Mouse (Mus musculus): ENCODE data around the gene Afm. TPM values are rescaled to one million over a fixed set of nuclear protein-coding genes. Genes with fewer than 3 reads are reported as not detected.

Afm gene
- polyA plus RNA-seq, 1 experiment from 2014 or later: 12.8 TPM

- WGBS: 72% methylated on average over 7 of the region's 7 CpGs
- Histone ChIP-seq H3K36me3 (ENCODE audit: insufficient read depth, low read length) (no peaks in the 10 kb centered on the region), H3K4me3 (ENCODE audit: low read length) (peak within 1 kb of the TSS; percentile 6; the same call in 1 of the 2 replicates), H3K9ac (replicated peaks; ENCODE audit: low read length) (no peak within 1 kb of the TSS), H3K4me2 (replicated peaks; ENCODE audit: low read depth, low read length) (peak within 1 kb of the TSS; percentile 17), H3K9me3 (ENCODE audit: low read length) (no peaks in the 10 kb centered on the region), H3K27ac (ENCODE audit: low read length) (no peak within 1 kb of the TSS), H3K4me1 (ENCODE audit: insufficient read depth, low read length) (0 out of 2 replicates have a peak, but pooled peaks cover 4% of the 10 kb centered on the region), H3K27me3 (ENCODE audit: insufficient read depth, low read length) (no peaks in the 10 kb centered on the region)
- ATAC-seq (ENCODE audit: low FRiP score, low TSS enrichment): peak; percentile 85; the same call in 1 of the 2 replicates
Observed at GRCm38 (mm10) chr5:90490518-90490917, 28.2 kb upstream of the Afm start, which contains the start of gene Afp. TSS of gene Afp (plus strand) at chr5:90490737.

GRCm38 (mm10) chr5:90492440-90492839, 26.3 kb upstream of the Afm start:
- H3K27ac ChIP-seq (ENCODE audit: low read length): no peak overlapping the region
- H3K4me3 ChIP-seq (ENCODE audit: low read length): no peak overlapping the region
- H3K4me1 ChIP-seq (ENCODE audit: insufficient read depth, low read length): 0 out of 2 replicates have a peak, but pooled peaks cover 4% of the 10 kb centered on the region
- no peak overlapping the region for H3K4me2 ChIP-seq (replicated peaks; ENCODE audit: low read depth, low read length)
- no peaks in the 10 kb centered on the region for H3K36me3 ChIP-seq (ENCODE audit: insufficient read depth, low read length)
- 76% methylated on average over 9 of the region's 9 CpGs for WGBS
- no peak overlapping the region for H3K9ac ChIP-seq (replicated peaks; ENCODE audit: low read length)
- H3K27me3 ChIP-seq (ENCODE audit: insufficient read depth, low read length): no peaks in the 10 kb centered on the region
- peak; percentile 58; the same call in 1 of the 2 replicates for ATAC-seq (ENCODE audit: low FRiP score, low TSS enrichment)
- no peaks in the 10 kb centered on the region for H3K9me3 ChIP-seq (ENCODE audit: low read length)

GRCm38 (mm10) chr5:90494308-90494707, 24.4 kb upstream of the Afm start:
- Histone ChIP-seq H3K27me3 (ENCODE audit: insufficient read depth, low read length) (no peaks in the 10 kb centered on the region), H3K4me2 (replicated peaks; ENCODE audit: low read depth, low read length) (no peak overlapping the region), H3K36me3 (ENCODE audit: insufficient read depth, low read length) (no peaks in the 10 kb centered on the region), H3K4me1 (ENCODE audit: insufficient read depth, low read length) (0 out of 2 replicates have a peak, but pooled peaks cover 4% of the 10 kb centered on the region), H3K9ac (replicated peaks; ENCODE audit: low read length) (no peak overlapping the region), H3K9me3 (ENCODE audit: low read length) (no peaks in the 10 kb centered on the region), H3K4me3 (ENCODE audit: low read length) (no peak overlapping the region), H3K27ac (ENCODE audit: low read length) (no peak overlapping the region)
- no peak for ATAC-seq (ENCODE audit: low FRiP score, low TSS enrichment)
- 86% methylated on average over 4 of the region's 4 CpGs for WGBS

- Histone ChIP-seq H3K36me3 (ENCODE audit: insufficient read depth, low read length) (no peaks in the 10 kb centered on the region), H3K27ac (ENCODE audit: low read length) (no peak overlapping the region), H3K9ac (replicated peaks; ENCODE audit: low read length) (no peak overlapping the region), H3K4me2 (replicated peaks; ENCODE audit: low read depth, low read length) (no peak overlapping the region), H3K4me3 (ENCODE audit: low read length) (no peak overlapping the region), H3K9me3 (ENCODE audit: low read length) (no peaks in the 10 kb centered on the region), H3K4me1 (ENCODE audit: insufficient read depth, low read length) (no peaks in the 10 kb centered on the region), H3K27me3 (ENCODE audit: insufficient read depth, low read length) (no peaks in the 10 kb centered on the region)
- ATAC-seq (ENCODE audit: low FRiP score, low TSS enrichment): no peak
- WGBS: 71% methylated on average over 7 of the region's 7 CpGs
Observed at GRCm38 (mm10) chr5:90499509-90499908, 19.2 kb upstream of the Afm start.

GRCm38 (mm10) chr5:90500714-90501113, 18.0 kb upstream of the Afm start:
- no peak overlapping the region for H3K9ac ChIP-seq (replicated peaks; ENCODE audit: low read length)
- no peak overlapping the region for H3K4me3 ChIP-seq (ENCODE audit: low read length)
- H3K27me3 ChIP-seq (ENCODE audit: insufficient read depth, low read length): no peaks in the 10 kb centered on the region
- no peak overlapping the region for H3K27ac ChIP-seq (ENCODE audit: low read length)
- 5% methylated on average over 6 of the region's 6 CpGs for whole genome bisulfite sequencing
- no peaks in the 10 kb centered on the region for H3K36me3 ChIP-seq (ENCODE audit: insufficient read depth, low read length)
- peak; percentile 59; the same call in 1 of the 2 replicates for ATAC-seq (ENCODE audit: low FRiP score, low TSS enrichment)
- no peak overlapping the region for H3K4me2 ChIP-seq (replicated peaks; ENCODE audit: low read depth, low read length)
- H3K4me1 ChIP-seq (ENCODE audit: insufficient read depth, low read length): no peaks in the 10 kb centered on the region
- no peaks in the 10 kb centered on the region for H3K9me3 ChIP-seq (ENCODE audit: low read length)

- Histone ChIP-seq H3K36me3 (ENCODE audit: insufficient read depth, low read length) (no peaks in the 10 kb centered on the region), H3K9ac (replicated peaks; ENCODE audit: low read length) (no peak overlapping the region), H3K4me3 (ENCODE audit: low read length) (no peak overlapping the region), H3K27me3 (ENCODE audit: insufficient read depth, low read length) (no peaks in the 10 kb centered on the region), H3K27ac (ENCODE audit: low read length) (no peak overlapping the region), H3K4me2 (replicated peaks; ENCODE audit: low read depth, low read length) (no peak overlapping the region), H3K4me1 (ENCODE audit: insufficient read depth, low read length) (no peaks in the 10 kb centered on the region), H3K9me3 (ENCODE audit: low read length) (no peaks in the 10 kb centered on the region)
- ATAC-seq (ENCODE audit: low FRiP score, low TSS enrichment): no peak
- WGBS: 90% methylated on average over 5 of the region's 5 CpGs
Observed at GRCm38 (mm10) chr5:90501752-90502151, 17.0 kb upstream of the Afm start.

GRCm38 (mm10) chr5:90504742-90505141, 14.0 kb upstream of the Afm start:
- Histone ChIP-seq H3K4me2 (replicated peaks; ENCODE audit: low read depth, low read length) (no peak overlapping the region), H3K9me3 (ENCODE audit: low read length) (no peaks in the 10 kb centered on the region), H3K36me3 (ENCODE audit: insufficient read depth, low read length) (no peaks in the 10 kb centered on the region), H3K9ac (replicated peaks; ENCODE audit: low read length) (no peak overlapping the region), H3K4me3 (ENCODE audit: low read length) (no peak overlapping the region), H3K27ac (ENCODE audit: low read length) (no peak overlapping the region), H3K4me1 (ENCODE audit: insufficient read depth, low read length) (peaks cover 3% of the 10 kb centered on the region), H3K27me3 (ENCODE audit: insufficient read depth, low read length) (no peaks in the 10 kb centered on the region)
- ATAC-seq (ENCODE audit: low FRiP score, low TSS enrichment): no peak
- WGBS: 79% methylated on average over 11 of the region's 11 CpGs

GRCm38 (mm10) chr5:90506507-90506906, 12.2 kb upstream of the Afm start:
- no peak overlapping the region for H3K27ac ChIP-seq (ENCODE audit: low read length)
- no peak overlapping the region for H3K4me2 ChIP-seq (replicated peaks; ENCODE audit: low read depth, low read length)
- 50% methylated on average over 2 of the region's 2 CpGs for WGBS
- no peaks in the 10 kb centered on the region for H3K9me3 ChIP-seq (ENCODE audit: low read length)
- peaks cover 3% of the 10 kb centered on the region for H3K4me1 ChIP-seq (ENCODE audit: insufficient read depth, low read length)
- no peaks in the 10 kb centered on the region for H3K27me3 ChIP-seq (ENCODE audit: insufficient read depth, low read length)
- no peak overlapping the region for H3K4me3 ChIP-seq (ENCODE audit: low read length)
- no peak; the same call in 1 of the 2 replicates for ATAC-seq (ENCODE audit: low FRiP score, low TSS enrichment)
- no peak overlapping the region for H3K9ac ChIP-seq (replicated peaks; ENCODE audit: low read length)
- no peaks in the 10 kb centered on the region for H3K36me3 ChIP-seq (ENCODE audit: insufficient read depth, low read length)

- H3K27me3 ChIP-seq (ENCODE audit: insufficient read depth, low read length): no peaks in the 10 kb centered on the region
- peak; percentile 69 for ATAC-seq (ENCODE audit: low FRiP score, low TSS enrichment)
- H3K4me2 ChIP-seq (replicated peaks; ENCODE audit: low read depth, low read length): no peak overlapping the region
- H3K27ac ChIP-seq (ENCODE audit: low read length): 0 out of 2 replicates have a peak overlapping the region, but pooled peaks have one; percentile 7
- H3K4me3 ChIP-seq (ENCODE audit: low read length): no peak overlapping the region
- no peak overlapping the region for H3K9ac ChIP-seq (replicated peaks; ENCODE audit: low read length)
- no peaks in the 10 kb centered on the region for H3K36me3 ChIP-seq (ENCODE audit: insufficient read depth, low read length)
- H3K4me1 ChIP-seq (ENCODE audit: insufficient read depth, low read length): peaks cover 3% of the 10 kb centered on the region
- WGBS: 54% methylated on average over 13 of the region's 13 CpGs
- no peaks in the 10 kb centered on the region for H3K9me3 ChIP-seq (ENCODE audit: low read length)
Observed at GRCm38 (mm10) chr5:90507411-90507949, 11.3 kb upstream of the Afm start.

GRCm38 (mm10) chr5:90509828-90510592, 8.7 kb upstream of the Afm start:
- H3K27ac ChIP-seq (ENCODE audit: low read length): no peak overlapping the region
- no peak for ATAC-seq (ENCODE audit: low FRiP score, low TSS enrichment)
- WGBS: 90% methylated on average over 5 of the region's 5 CpGs
- no peak overlapping the region for H3K9ac ChIP-seq (replicated peaks; ENCODE audit: low read length)
- no peaks in the 10 kb centered on the region for H3K36me3 ChIP-seq (ENCODE audit: insufficient read depth, low read length)
- H3K4me3 ChIP-seq (ENCODE audit: low read length): no peak overlapping the region
- H3K27me3 ChIP-seq (ENCODE audit: insufficient read depth, low read length): no peaks in the 10 kb centered on the region
- no peaks in the 10 kb centered on the region for H3K9me3 ChIP-seq (ENCODE audit: low read length)
- peaks cover 3% of the 10 kb centered on the region for H3K4me1 ChIP-seq (ENCODE audit: insufficient read depth, low read length)
- no peak overlapping the region for H3K4me2 ChIP-seq (replicated peaks; ENCODE audit: low read depth, low read length)
